Mouse (Mus musculus) heart, postnatal 0 days (tissue): ENCODE results near the gene Ifit2. TPM values are rescaled to one million over a fixed set of nuclear protein-coding genes. Genes with fewer than 3 reads are reported as not detected.

Experiments used
- ATAC-seq: fragments of 200-750 bp; cut with Nextera tagmentation; 2 replicates; pipeline ENCODE4 v1.8.0; 2017; ENCODE audit warnings: low read depth, moderate number of reproducible peaks, moderate library complexity; ENCODE audit not compliant: insufficient read depth
- DNase-seq: peaks from one replicate; pipeline ENCODE4 v3.0.0-alpha.2; 2016; ENCODE audit warnings: low spot score
- H3K27ac ChIP-seq: fragments of 300-500 bp; sonication (generic); 2 replicates; pipeline ENCODE4 v1.5.1; 2014; ENCODE audit warnings: low read depth, mild to moderate bottlenecking
- H3K27me3 ChIP-seq: fragments of 300-500 bp; sonication (generic); 2 replicates; pipeline ENCODE4 v1.6.1; 2014; ENCODE audit warnings: low read length, mixed read lengths; ENCODE audit not compliant: control insufficient read depth, insufficient read depth
- H3K36me3 ChIP-seq: fragments of 300-500 bp; sonication (generic); replicated peaks from 2 replicates; pipeline ENCODE4 v1.6.1; 2014; ENCODE audit warnings: low read length, mixed read lengths; ENCODE audit not compliant: control insufficient read depth, insufficient read depth
- H3K4me1 ChIP-seq: fragments of 300-500 bp; sonication (generic); 2 replicates; pipeline ENCODE4 v1.6.1; 2014; ENCODE audit warnings: antibody characterized with exemption; ENCODE audit not compliant: control insufficient read depth, insufficient read depth
- H3K4me2 ChIP-seq: fragments of 300-500 bp; sonication (generic); 2 replicates; pipeline ENCODE4 v1.6.1; 2014; ENCODE audit warnings: low read depth, mild to moderate bottlenecking, low read length, moderate library complexity
- H3K4me3 ChIP-seq: fragments of 300-500 bp; sonication (generic); 2 replicates; pipeline ENCODE4 v1.5.1; 2014; ENCODE audit warnings: low read depth, low read length
- H3K9ac ChIP-seq: fragments of 300-500 bp; sonication (generic); replicated peaks from 2 replicates; pipeline ENCODE4 v1.6.1; 2014; ENCODE audit warnings: low read depth, low read length, mixed read lengths
- H3K9me3 ChIP-seq: fragments of 300-500 bp; sonication (generic); replicated peaks from 2 replicates; pipeline ENCODE4 v1.6.1; 2016; ENCODE audit warnings: low read length; ENCODE audit not compliant: control insufficient read depth
- CTCF ChIP-seq: IDR thresholded peaks from 2 replicates; pipeline ENCODE4 v1.5.1; 2016; ENCODE audit warnings: antibody characterized with exemption, control low read depth, low read depth
- EP300 ChIP-seq: IDR thresholded peaks from 2 replicates; pipeline ENCODE4 v1.6.1; 2016; ENCODE audit warnings: antibody characterized with exemption, low read depth
- WGBS: fragments of 180-500 bp; shearing (Covaris S2); extraction: QIAGEN DNeasy Blood & Tissue Kit; methylation state at CpG from one replicate; pipeline ENCODE4 v1.1.7; 2014; 5-methylcytosine and 5-hydroxymethylcytosine counted together
- polyA plus RNA-seq: library from polyadenylated mRNA; unstranded; fragments of >200 nt; fragmentation: Nextera tagmentation; extraction: Ambion mirVana; gene quantifications from 2 replicates; pipeline ENCODE4 v1.2.1, GENCODE M21; 2015
- total RNA-seq: library from RNA; depleted of rRNA; stranded (reverse); fragments of >200 nt; gene quantifications from 2 replicates; pipeline ENCODE4 v1.2.3, GENCODE M21; 2014; ENCODE audit warnings: low replicate concordance; rRNA removed

The Ifit2 gene
- total and polyA plus RNA-seq, 2 experiments from 2014 or later, result 4.6 to 9.1 TPM

DNA sequence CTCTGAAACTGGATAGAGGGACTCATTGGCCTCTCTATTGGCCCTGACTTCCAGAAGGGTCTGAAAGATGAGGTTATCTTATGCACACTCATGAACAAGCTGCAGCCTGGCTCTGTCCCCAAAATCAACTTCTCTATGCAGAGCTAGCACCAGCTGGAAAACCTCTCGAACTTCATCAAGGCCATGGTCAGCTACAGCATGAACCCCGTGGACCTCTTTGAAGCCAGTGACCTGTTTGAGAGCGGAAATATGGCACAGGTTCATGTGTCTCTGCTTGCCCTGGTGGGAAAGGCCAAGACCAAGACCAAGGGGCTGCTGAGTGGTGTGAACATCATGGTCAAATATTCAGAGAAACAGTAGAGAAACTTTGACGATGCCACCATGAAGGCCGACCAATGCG is 73.3 kb downstream of the Ifit2 start:
- Histone ChIP-seq H3K27ac (no peak overlapping the region), H3K9ac (no peak overlapping the region), H3K4me3 (no peak overlapping the region), H3K36me3 (no peaks in the 10 kb centered on the region), H3K27me3 (no peaks in the 10 kb centered on the region), H3K9me3 (no peaks in the 10 kb centered on the region), H3K4me2 (no peak overlapping the region), H3K4me1 (no peaks in the 10 kb centered on the region)
- WGBS, result 83% methylated on average over 6 of the region's 6 CpGs
- DNase-seq (no peak), ATAC-seq (no peak)
- TF ChIP-seq CTCF, result no peak
- TF ChIP-seq EP300, result no peak

DNA sequence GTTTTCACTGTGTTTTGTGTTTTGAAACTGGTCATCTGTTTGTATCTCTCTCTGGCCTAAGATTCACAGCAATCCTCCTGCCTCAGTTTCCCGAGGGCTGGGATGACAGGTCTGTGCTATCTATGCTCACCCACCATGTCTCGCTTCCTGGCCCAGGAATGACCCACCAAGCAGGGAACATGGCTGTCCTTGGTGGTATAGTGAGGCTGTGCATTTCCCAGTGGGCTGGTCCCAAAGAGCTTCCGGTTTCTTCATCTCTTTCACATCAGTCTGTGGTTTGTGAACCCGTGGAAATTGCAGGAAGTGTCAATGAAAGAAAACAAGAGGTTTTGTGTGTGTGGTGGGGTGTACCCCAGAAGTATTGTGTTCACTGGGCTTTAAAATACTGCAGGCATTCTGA is 74.2 kb downstream of the Ifit2 start:
- 79% methylated on average over 4 of the region's 4 CpGs for WGBS
- no peaks in the 10 kb centered on the region for H3K36me3 ChIP-seq
- H3K4me2 ChIP-seq, result no peak overlapping the region
- TF ChIP-seq EP300, result no peak
- TF ChIP-seq CTCF, result no peak
- no peak for DNase-seq
- no peaks in the 10 kb centered on the region for H3K27me3 ChIP-seq
- no peak overlapping the region for H3K9ac ChIP-seq
- no peaks in the 10 kb centered on the region for H3K4me1 ChIP-seq
- H3K9me3 ChIP-seq, result no peaks in the 10 kb centered on the region
- no peak overlapping the region for H3K4me3 ChIP-seq
- ATAC-seq, result no peak
- H3K27ac ChIP-seq, result no peak overlapping the region

Other genes with a start within 250 kb of the Ifit2 start
- 1.5 and 2.7 TPM in 2 replicates for gene Ch25h, start 75.5 kb upstream of the Ifit2 start, total RNA-seq
- 0.92 and 1.3 TPM in 2 replicates for gene Ch25h, start 75.5 kb upstream of the Ifit2 start, polyA plus RNA-seq
- gene Lipa, start 23.2 kb upstream of the Ifit2 start, total RNA-seq, result 30.2 and 40.1 TPM in 2 replicates
- gene Lipa, start 23.2 kb upstream of the Ifit2 start, polyA plus RNA-seq, result 16.8 and 20.7 TPM in 2 replicates
- 1.7 and 12.8 TPM in 2 replicates for gene Ifit3, start 32.8 kb downstream of the Ifit2 start, total RNA-seq
- 2.3 and 3.0 TPM in 2 replicates for gene Ifit3, start 32.8 kb downstream of the Ifit2 start, polyA plus RNA-seq
- gene Ifit1bl1, start 51.3 kb downstream of the Ifit2 start, total RNA-seq, result 0.50 and 2.8 TPM in 2 replicates
- gene Ifit1bl1, start 51.3 kb downstream of the Ifit2 start, polyA plus RNA-seq, result 3.3 and 3.8 TPM in 2 replicates
- 0.57 and 2.5 TPM in 2 replicates for gene Ifit3b, start 57.3 kb downstream of the Ifit2 start, total RNA-seq
- gene Ifit3b, start 57.3 kb downstream of the Ifit2 start, polyA plus RNA-seq, result 0.59 and 0.72 TPM in 2 replicates
- 0.19 and 1.9 TPM in 2 replicates for gene Ifit1bl2, start 90.0 kb downstream of the Ifit2 start, total RNA-seq
- gene Ifit1bl2, start 90.0 kb downstream of the Ifit2 start, polyA plus RNA-seq, result 1.0 and 1.3 TPM in 2 replicates
- gene Ifit1, start 90.2 kb downstream of the Ifit2 start, total RNA-seq, result 4.4 and 9.7 TPM in 2 replicates
- 0.74 and 1.2 TPM in 2 replicates for gene Ifit1, start 90.2 kb downstream of the Ifit2 start, polyA plus RNA-seq
- 10.3 and 10.4 TPM in 2 replicates for gene Slc16a12, start 196.6 kb downstream of the Ifit2 start, total RNA-seq
- 6.3 and 7.2 TPM in 2 replicates for gene Slc16a12, start 196.6 kb downstream of the Ifit2 start, polyA plus RNA-seq